Mouse (Mus musculus) cerebellum, postnatal 25 days (tissue): Measurements from ENCODE around the gene Mmrn2.
"Not testable (repeated sequence)": the region's sequence is repeated elsewhere in the genome, so short reads cannot be mapped to it uniquely, and the experiment has no call there.

Experiments used
- DNase-seq, 2 experiments: peaks; one replicate each; pipeline ENCODE4 v3.0.0; 2021; ENCODE audit warnings: mixed read lengths in 2 of 2

The Mmrn2 gene

DNA sequence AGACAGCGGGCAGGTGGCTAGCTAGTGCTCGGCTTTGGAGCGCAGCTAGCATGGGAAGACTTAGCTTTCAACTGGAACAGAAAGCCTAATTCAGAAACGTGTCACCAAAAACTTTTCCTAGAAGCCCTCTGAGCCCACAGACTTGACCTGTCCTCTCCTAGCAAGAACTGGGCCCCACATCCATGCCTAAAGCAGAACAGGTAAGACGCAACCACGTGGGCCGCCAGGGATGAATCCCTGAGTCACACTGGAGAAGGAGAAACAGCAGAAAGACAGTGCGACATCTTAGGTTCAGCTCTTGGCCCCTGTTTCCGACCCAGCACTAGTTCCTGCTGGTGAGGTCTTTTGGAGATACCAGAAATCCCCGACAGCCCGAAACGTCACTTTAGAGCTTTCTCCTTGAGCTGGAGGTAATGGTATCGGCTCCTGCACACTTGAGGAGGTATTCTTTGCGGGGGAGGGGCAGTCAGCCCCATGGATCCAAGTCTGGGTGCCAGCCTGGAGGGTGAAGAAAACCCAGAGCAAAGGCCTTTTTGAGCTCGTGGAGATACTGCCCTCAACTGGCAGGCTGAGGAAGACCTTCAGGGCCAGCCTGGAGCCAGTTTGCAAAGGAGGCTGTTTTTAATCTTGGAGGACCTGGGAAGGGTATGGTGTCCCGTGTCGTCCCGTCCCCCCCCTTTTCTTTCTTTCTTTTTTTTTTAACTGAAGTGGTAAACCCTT, 12.4 kb upstream of the Mmrn2 start:
- peak; percentile 79 to 84 for DNase-seq

GRCm38 (mm10) chr14:34363490-34364253, 11.6 kb upstream of the Mmrn2 start:
- DNase-seq, result peak; percentile 73 to 77

DNA sequence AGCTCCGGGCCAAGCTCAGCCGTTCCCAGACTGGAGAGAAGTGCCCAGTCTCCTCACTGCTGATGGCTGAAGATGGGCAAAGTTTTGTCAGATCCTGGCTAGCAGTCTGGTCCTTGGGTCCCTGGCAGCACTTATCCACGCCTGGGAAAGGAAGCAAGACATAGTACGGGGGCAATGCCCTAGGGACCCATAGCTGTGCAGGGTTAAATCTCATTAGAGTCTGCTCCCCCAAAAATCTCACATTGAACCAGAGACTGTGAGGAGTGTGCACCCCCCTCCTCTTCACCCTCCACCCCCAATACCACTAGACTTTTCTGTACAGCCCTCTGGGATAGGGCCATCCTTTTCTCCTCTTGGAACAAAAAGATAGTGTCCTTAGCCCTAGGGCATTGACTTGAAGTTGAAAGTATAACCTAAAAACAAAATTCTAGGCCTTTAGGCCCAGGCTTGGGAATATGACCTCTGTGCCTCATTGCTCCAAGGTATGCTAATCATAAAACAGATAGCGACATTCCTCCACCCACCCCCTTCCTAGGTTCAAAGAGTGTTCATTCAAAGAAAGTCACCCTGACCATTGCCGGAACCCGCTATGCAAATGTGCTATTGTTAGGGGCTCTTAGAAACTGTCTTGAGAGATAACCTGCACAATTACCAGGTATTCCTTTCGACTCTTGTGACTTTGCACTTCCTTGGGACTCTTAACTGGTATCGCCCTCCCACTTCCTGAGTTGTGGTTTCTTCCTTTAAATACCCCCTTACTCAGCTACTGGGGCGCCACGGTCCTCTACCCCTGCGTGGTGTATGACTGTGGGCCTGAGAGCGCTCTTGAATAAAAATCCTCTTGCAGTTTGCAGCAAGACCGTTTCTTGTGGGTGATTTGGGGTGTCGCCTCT, 10.8 kb upstream of the Mmrn2 start:
- DNase-seq, result not testable (repeated sequence)

DNA sequence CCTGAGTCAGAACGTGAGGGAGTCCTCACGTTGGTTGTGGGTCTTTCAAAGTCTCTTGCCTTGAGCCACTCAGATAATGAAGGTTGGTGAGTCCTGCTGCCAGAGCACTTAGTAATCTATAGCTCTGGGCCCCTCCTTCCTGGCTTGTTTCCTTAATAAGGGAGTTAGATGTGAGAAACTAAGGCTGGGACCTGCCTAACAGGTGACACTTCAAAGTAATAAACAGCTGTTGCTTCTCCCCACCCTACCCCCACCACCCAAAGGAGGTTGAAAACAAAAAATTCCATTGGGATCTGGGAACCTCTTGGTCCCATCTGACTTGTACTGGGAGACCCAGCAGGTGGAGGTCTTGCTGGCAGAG, 10.1 kb upstream of the Mmrn2 start:
- no peak for DNase-seq

DNA sequence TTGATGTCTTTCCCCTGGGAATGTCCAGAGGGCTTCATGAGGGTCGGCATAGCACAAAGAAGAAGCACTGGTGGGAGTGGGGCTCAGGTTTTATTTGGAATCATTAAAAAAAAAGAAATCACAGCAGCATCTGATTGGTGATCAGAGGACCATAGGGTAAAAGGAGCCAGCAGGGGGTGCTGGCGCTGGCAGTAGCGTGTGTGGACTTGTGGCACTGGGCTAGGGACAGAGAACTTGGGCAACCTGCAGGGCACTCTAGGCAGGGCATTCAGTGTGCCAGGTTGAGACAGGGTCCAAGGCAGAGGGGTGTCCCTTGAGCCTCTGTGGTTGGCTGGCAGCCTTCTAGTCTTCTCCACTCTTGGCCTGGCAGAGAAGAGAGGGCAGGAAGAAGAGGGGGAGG, 5.1 kb upstream of the Mmrn2 start:
- no peak for DNase-seq

- DNase-seq, result no peak
Measured at GRCm38 (mm10) chr14:34370921-34371320, 4.3 kb upstream of the Mmrn2 start.

GRCm38 (mm10) chr14:34371763-34372162, 3.5 kb upstream of the Mmrn2 start:
- DNase-seq, result no peak

- peak; percentile 48 to 74 for DNase-seq
Measured at GRCm38 (mm10) chr14:34372646-34373045, 2.6 kb upstream of the Mmrn2 start.

- no peak for DNase-seq
Measured at GRCm38 (mm10) chr14:34373581-34373980, 1.7 kb upstream of the Mmrn2 start.

GRCm38 (mm10) chr14:34374577-34374976, 688 bp upstream of the Mmrn2 start, which contains the start of gene Sncg:
Gene Sncg, minus strand, starts transcription at chr14:34374789.
- DNase-seq, result no peak

GRCm38 (mm10) chr14:34375941-34376340, 676 bp downstream of the Mmrn2 start:
- DNase-seq, result no peak

- DNase-seq, result no peak
Measured at GRCm38 (mm10) chr14:34377121-34377520, 1.9 kb downstream of the Mmrn2 start.

GRCm38 (mm10) chr14:34378560-34379331, 3.5 kb downstream of the Mmrn2 start:
- no peak for DNase-seq

DNA sequence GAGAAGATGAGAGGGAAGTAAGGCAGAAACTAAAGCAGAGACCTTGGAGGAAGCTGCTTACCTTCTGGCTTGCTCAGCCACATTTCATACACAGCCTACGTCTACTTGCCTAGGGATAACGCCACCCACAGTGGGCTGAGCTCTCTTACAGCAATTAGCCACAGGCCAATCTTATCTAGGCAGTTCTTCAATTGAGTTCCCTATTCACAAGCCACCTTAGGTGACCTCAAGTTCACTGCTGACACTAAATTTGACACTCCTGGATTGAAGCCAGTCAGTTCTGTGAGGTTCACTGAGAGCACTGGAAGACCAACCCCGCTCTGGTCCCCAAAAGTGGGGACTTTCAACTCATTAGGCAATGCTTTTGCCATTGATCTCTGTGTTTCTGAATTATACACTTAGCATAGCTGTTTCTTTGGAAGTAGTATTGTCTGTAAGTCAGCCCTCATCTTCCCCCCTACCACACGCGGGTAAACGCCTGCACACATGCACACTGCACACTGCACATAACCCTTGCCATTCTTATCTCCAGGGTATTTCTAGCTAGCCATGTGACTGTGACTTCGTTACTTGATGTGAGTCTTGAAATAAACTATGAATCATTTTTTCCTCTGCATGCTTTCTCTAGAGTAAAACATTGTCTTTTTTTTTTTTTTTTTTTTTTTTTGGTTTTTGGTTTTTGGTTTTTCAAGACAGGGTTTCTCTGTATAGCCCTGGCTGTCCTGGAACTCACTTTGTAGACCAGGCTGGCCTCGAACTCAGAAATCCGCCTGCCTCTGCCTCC, 7.8 kb downstream of the Mmrn2 start:
- DNase-seq, result no peak

GRCm38 (mm10) chr14:34393295-34393694, 18.0 kb downstream of the Mmrn2 start:
- no peak for DNase-seq

- no peak for DNase-seq
Measured at GRCm38 (mm10) chr14:34397871-34398270, 22.6 kb downstream of the Mmrn2 start.

DNA sequence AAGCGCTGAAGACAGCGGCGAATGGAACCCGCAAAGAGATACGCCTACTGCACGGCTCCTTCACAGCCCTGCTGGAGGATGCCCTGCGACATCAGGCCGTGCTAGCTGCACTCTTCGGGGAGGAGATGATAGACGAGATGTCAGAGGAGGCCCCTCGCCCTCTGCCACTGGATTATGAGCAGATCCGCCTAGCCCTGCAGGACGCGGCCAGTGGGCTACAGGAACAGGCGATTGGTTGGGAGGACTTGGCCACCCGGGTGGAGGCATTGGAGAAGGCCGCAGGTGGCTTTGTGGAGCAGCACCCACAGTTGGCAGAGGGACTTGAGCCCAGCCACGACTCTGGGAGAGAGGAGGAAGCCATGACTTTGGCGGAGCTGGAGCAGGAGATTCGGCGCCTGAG, 23.6 kb downstream of the Mmrn2 start:
- DNase-seq, result no peak

DNA sequence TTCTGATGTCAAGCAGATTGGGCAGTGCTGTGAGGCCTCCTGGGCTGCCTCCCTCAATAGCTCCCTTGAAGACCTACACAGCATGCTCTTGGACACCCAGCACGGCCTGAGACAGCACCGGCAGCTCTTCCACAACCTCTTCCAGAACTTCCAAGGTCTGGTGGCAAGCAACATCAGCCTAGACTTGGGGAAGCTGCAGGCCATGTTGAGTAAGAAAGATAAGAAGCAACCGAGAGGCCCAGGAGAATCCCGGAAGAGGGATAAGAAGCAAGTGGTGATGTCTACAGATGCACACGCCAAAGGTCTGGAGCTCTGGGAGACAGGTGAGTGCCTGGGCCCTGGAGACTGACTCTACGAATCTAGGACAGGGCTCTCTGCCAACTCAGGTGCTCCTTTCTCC, 24.0 kb downstream of the Mmrn2 start:
- no peak for DNase-seq

DNA sequence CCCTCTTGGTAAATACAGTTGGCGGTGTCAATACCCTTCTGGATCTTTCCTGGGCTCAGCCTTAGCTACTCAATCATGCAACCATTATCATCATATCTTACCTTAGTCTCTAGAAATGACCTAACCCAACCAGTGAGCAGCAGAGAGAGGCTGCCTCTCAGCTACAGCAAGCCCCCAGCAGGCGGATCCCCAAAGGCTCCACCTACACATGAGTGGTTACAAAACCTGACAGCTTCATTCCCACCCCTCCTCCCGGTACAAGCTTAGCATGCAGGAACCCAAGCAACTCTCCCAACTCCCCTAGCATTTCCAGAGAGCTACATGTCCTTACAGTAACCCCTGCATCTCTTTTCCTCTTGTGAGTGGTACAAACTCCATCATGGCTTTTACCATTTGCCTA, 24.8 kb downstream of the Mmrn2 start:
- no peak for DNase-seq

- peak; percentile 63 to 79 for DNase-seq
Measured at GRCm38 (mm10) chr14:34401135-34401534, 25.9 kb downstream of the Mmrn2 start.

- peak in 1 of 2 experiments; percentile 17 for DNase-seq
Measured at GRCm38 (mm10) chr14:34402871-34403270, 27.6 kb downstream of the Mmrn2 start.

- no peak for DNase-seq
Measured at GRCm38 (mm10) chr14:34403424-34403823, 28.2 kb downstream of the Mmrn2 start.
